Mouse (Mus musculus) myocyte (in vitro differentiated cells): ENCODE results near the gene Nap1l4. TPM values are rescaled to one million over a fixed set of nuclear protein-coding genes. Genes with fewer than 3 reads are reported as not detected.

ENCODE experiments used
- H3K27me3 ChIP-seq: one replicate; pipeline ENCODE4 v1.6.1; 2011; ENCODE audit not compliant: control insufficient read depth, insufficient read depth, insufficient read length
- H3K36me3 ChIP-seq: one replicate; pipeline ENCODE4 v1.6.1; 2011; ENCODE audit not compliant: control insufficient read depth, insufficient read depth
- H3K4me2 ChIP-seq: one replicate; pipeline ENCODE4 v1.6.1; 2011; ENCODE audit warnings: low read depth, control low read depth
- H3K4me3 ChIP-seq: one replicate; pipeline ENCODE4 v1.5.1; 2011; ENCODE audit warnings: mild to moderate bottlenecking, control low read depth, moderate library complexity
- H3K79me2 ChIP-seq: one replicate; pipeline ENCODE4 v1.6.1; 2011; ENCODE audit not compliant: control insufficient read depth, insufficient read depth
- H3ac ChIP-seq: one replicate; pipeline ENCODE4 v1.6.1; 2011; ENCODE audit not compliant: control insufficient read depth, insufficient read length
- CEBPB ChIP-seq: IDR thresholded peaks from 2 replicates; pipeline ENCODE4 v1.6.1; 2011; ENCODE audit warnings: mild to moderate bottlenecking, moderate library complexity; ENCODE audit not compliant: poor library complexity, insufficient read depth, severe bottlenecking
- E2F4 ChIP-seq: IDR thresholded peaks from one replicate; pipeline ENCODE4 v1.6.1; 2011; ENCODE audit warnings: mild to moderate bottlenecking, control low read depth, moderate library complexity; ENCODE audit not compliant: insufficient read depth
- MAX ChIP-seq: IDR thresholded peaks from one replicate; pipeline ENCODE4 v1.6.1; 2011; ENCODE audit warnings: low read depth, mild to moderate bottlenecking, control low read depth
- MYOD1 ChIP-seq, 3 experiments: IDR thresholded peaks; one replicate each; pipeline ENCODE4 v1.6.1; 2011; ENCODE audit warnings: control low read depth in 2 of 3, low read depth in 2 of 3, mild to moderate bottlenecking in 2 of 3, moderate library complexity in 1 of 3; ENCODE audit not compliant: insufficient read length in 2 of 3, control insufficient read depth in 1 of 3
- MYOG ChIP-seq, 3 experiments: IDR thresholded peaks; one replicate each; pipeline ENCODE4 v1.6.1; 2011; ENCODE audit warnings: control low read depth in 2 of 3, low read depth in 2 of 3, mild to moderate bottlenecking in 2 of 3; ENCODE audit not compliant: insufficient read length in 2 of 3, control insufficient read depth in 1 of 3, insufficient read depth in 1 of 3
- POLR2A ChIP-seq: IDR thresholded peaks from one replicate; pipeline ENCODE4 v1.6.1; 2011; ENCODE audit warnings: low read depth, mild to moderate bottlenecking, control low read depth, moderate library complexity; ENCODE audit not compliant: insufficient read length
- POLR2AphosphoS2 ChIP-seq: IDR thresholded peaks from one replicate; pipeline ENCODE4 v1.6.1; 2011; ENCODE audit warnings: low read depth, control low read depth; ENCODE audit not compliant: insufficient read length
- REST ChIP-seq: IDR thresholded peaks from one replicate; pipeline ENCODE4 v1.6.1; 2011; ENCODE audit warnings: mild to moderate bottlenecking, control low read depth, moderate library complexity; ENCODE audit not compliant: insufficient read depth, insufficient read length
- SRF ChIP-seq: IDR thresholded peaks from one replicate; pipeline ENCODE4 v1.6.1; 2011; ENCODE audit warnings: low read depth; ENCODE audit not compliant: control insufficient read depth, insufficient read length
- TCF12 ChIP-seq: IDR thresholded peaks from one replicate; pipeline ENCODE4 v1.6.1; 2011; ENCODE audit warnings: mild to moderate bottlenecking, control low read depth; ENCODE audit not compliant: poor library complexity, insufficient read depth, severe bottlenecking
- TCF3 ChIP-seq: IDR thresholded peaks from one replicate; pipeline ENCODE4 v1.6.1; 2011; ENCODE audit warnings: low read depth, control low read depth; ENCODE audit not compliant: insufficient read length
- USF1 ChIP-seq: IDR thresholded peaks from one replicate; pipeline ENCODE4 v1.6.1; 2011; ENCODE audit warnings: low read depth, mild to moderate bottlenecking, control low read depth, moderate library complexity
- polyA plus RNA-seq: library from polyadenylated mRNA; unstranded; fragments of >200 nt; fragmentation: generic; extraction: Trizol; gene quantifications from one replicate; pipeline ENCODE4 v1.2.1, GENCODE M21; 2012; ENCODE audit warnings: missing spikeins

Gene Nap1l4
- polyA plus RNA-seq, 1 experiment = 101 TPM

GRCm38 (mm10) chr7:143583956-143584355, 35.0 kb upstream of the Nap1l4 start:
- H3K79me2 ChIP-seq = peaks cover 2% of the 10 kb centered on the region
- H3K4me2 ChIP-seq = no peak overlapping the region
- peaks cover 83% of the 10 kb centered on the region for H3K36me3 ChIP-seq
- TF ChIP-seq TCF3 = no peak
- TF ChIP-seq MAX = no peak
- no peak for TF ChIP-seq POLR2AphosphoS2
- no peak for TF ChIP-seq POLR2A
- no peak for TF ChIP-seq E2F4
- no peak for TF ChIP-seq MYOG (IDR thresholded peaks at IDR 0.05; ENCODE audit: control insufficient read depth in 1 of 3, insufficient read depth in 1 of 3, insufficient read length in 2 of 3, low read depth in 2 of 3)
- no peak overlapping the region for H3K4me3 ChIP-seq
- no peak overlapping the region for H3ac ChIP-seq
- H3K27me3 ChIP-seq = no peaks in the 10 kb centered on the region

DNA sequence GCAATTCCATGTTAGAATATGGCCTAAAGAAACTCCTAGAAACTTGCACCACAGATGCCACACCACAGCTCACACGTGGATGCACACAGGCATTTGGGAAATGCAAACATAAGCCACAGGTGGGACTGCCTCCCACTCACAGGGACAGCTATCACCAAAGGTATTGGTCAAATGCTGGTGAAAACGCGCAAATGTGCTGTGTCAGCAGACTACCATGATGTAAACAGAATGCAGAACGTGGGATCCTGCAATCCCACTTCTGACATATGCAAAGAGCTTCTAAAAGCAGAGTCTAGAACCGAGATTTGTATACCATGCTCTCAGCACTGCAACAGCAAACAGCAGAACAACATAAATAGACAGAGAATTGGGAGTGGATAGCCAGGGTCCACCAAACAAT, 34.1 kb upstream of the Nap1l4 start:
- TF ChIP-seq MYOD1 (IDR thresholded peaks at IDR 0.05; ENCODE audit: control insufficient read depth in 1 of 3, insufficient read length in 2 of 3, low read depth in 2 of 3) (no peak), MAX (no peak), POLR2A (no peak), USF1 (no peak), MYOG (IDR thresholded peaks at IDR 0.05; ENCODE audit: control insufficient read depth in 1 of 3, insufficient read depth in 1 of 3, insufficient read length in 2 of 3, low read depth in 2 of 3) (no peak), POLR2AphosphoS2 (no peak), SRF (no peak), TCF12 (no peak), E2F4 (no peak), TCF3 (no peak), CEBPB (no peak), REST (no peak)
- no peak overlapping the region for H3ac ChIP-seq
- H3K4me3 ChIP-seq = no peak overlapping the region
- no peak overlapping the region for H3K4me2 ChIP-seq
- no peaks in the 10 kb centered on the region for H3K27me3 ChIP-seq
- H3K79me2 ChIP-seq = no peaks in the 10 kb centered on the region
- H3K36me3 ChIP-seq = peaks cover 79% of the 10 kb centered on the region

GRCm38 (mm10) chr7:143575751-143576150, 26.8 kb upstream of the Nap1l4 start:
- H3ac ChIP-seq = no peak overlapping the region
- peaks cover 65% of the 10 kb centered on the region for H3K36me3 ChIP-seq
- no peaks in the 10 kb centered on the region for H3K79me2 ChIP-seq
- no peak overlapping the region for H3K4me3 ChIP-seq
- TF ChIP-seq REST (no peak), SRF (no peak), USF1 (no peak), MYOD1 (IDR thresholded peaks at IDR 0.05; ENCODE audit: control insufficient read depth in 1 of 3, insufficient read length in 2 of 3, low read depth in 2 of 3) (no peak), POLR2A (no peak), MYOG (IDR thresholded peaks at IDR 0.05; ENCODE audit: control insufficient read depth in 1 of 3, insufficient read depth in 1 of 3, insufficient read length in 2 of 3, low read depth in 2 of 3) (no peak)
- H3K4me2 ChIP-seq = no peak overlapping the region
- H3K27me3 ChIP-seq = no peaks in the 10 kb centered on the region

DNA sequence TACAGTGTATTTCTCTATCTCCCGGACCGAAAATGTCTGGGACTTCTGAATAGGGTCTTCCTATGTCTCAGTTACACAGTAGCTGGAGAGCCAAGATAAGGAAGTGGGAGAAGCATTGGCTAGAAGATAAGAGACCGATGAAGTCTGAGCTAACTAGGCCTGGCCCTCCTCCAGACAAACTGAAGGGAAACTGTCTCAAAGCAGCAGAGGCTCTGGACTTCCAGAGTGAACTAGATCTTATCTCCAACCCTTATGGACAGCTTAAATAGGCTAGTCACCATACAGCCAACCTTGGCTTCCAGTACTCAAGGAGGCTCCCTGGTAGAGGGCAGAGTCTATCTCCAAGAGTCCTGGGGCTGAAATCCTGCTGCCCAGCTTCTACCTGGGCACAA, 16.7 kb upstream of the Nap1l4 start:
- Histone ChIP-seq H3K79me2 (no peaks in the 10 kb centered on the region), H3K27me3 (no peaks in the 10 kb centered on the region), H3K36me3 (peaks cover 71% of the 10 kb centered on the region), H3ac (no peak overlapping the region), H3K4me2 (no peak overlapping the region), H3K4me3 (no peak overlapping the region)
- TF ChIP-seq USF1 (no peak), REST (no peak), MYOG (IDR thresholded peaks at IDR 0.05; ENCODE audit: control insufficient read depth in 1 of 3, insufficient read depth in 1 of 3, insufficient read length in 2 of 3, low read depth in 2 of 3) (no peak), SRF (no peak), POLR2A (no peak), MAX (no peak), MYOD1 (IDR thresholded peaks at IDR 0.05; ENCODE audit: control insufficient read depth in 1 of 3, insufficient read length in 2 of 3, low read depth in 2 of 3) (no peak), CEBPB (no peak), TCF12 (no peak), POLR2AphosphoS2 (no peak), TCF3 (no peak), E2F4 (no peak)

DNA sequence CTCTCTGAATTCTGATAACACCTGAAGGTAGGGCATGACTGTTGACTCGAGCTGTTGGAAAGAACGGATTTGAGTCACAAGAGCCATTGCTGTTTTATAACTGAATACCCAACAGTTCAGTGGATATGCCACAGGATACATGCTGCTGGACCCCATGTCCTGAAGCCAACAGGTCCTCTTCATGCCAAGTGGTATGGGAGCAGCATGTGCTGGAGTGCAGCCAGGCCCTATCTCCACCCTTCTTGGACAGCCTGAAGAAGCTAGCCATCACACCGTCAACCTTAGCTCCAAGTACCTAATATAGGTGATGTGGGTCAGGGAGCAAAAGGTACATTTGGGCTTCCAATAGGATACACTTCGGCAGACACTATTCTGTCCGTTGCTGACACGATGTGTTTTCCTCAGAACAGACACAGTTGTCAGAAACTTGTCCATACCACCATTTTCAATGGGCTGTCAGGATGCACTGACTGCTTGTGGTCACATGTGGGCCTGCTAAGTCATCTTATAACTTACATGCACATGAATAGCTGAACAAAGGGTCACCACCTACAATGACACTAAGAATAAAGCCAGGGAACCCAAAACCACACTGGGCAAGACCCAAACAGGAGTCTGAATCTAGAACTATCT, 16.2 kb upstream of the Nap1l4 start:
- no peak overlapping the region for H3ac ChIP-seq
- no peaks in the 10 kb centered on the region for H3K79me2 ChIP-seq
- no peak overlapping the region for H3K4me2 ChIP-seq
- H3K27me3 ChIP-seq = no peaks in the 10 kb centered on the region
- H3K36me3 ChIP-seq = peaks cover 75% of the 10 kb centered on the region
- H3K4me3 ChIP-seq = no peak overlapping the region
- no peak for TF ChIP-seq MYOG (IDR thresholded peaks at IDR 0.05; ENCODE audit: control insufficient read depth in 1 of 3, insufficient read depth in 1 of 3, insufficient read length in 2 of 3, low read depth in 2 of 3)
- TF ChIP-seq MAX = no peak
- no peak for TF ChIP-seq POLR2A
- no peak for TF ChIP-seq SRF
- TF ChIP-seq E2F4 = no peak
- TF ChIP-seq MYOD1 (IDR thresholded peaks at IDR 0.05; ENCODE audit: control insufficient read depth in 1 of 3, insufficient read length in 2 of 3, low read depth in 2 of 3) = no peak
- peak; percentile 45 for TF ChIP-seq POLR2AphosphoS2
